ENCODE assay signal across 26 mouse cellular contexts in genomic region chr17:55964496-55964895, GRCm38 (mm10). TPM values are rescaled to one million over a fixed set of nuclear protein-coding genes. Genes with fewer than 3 reads are reported as not detected.
DNase-seq lines count a peak whose midpoint lies in the region; ATAC-seq and TF ChIP-seq lines count a peak whose summit lies in the region.
"Had no signal": no experiment of that assay in that cellular context is flagged by ENCODE, and none has a peak within 500 bp of the region (broad histone marks: within the 10 kb centered on the region; RNA-seq: fewer than 3 reads in every experiment).

No protein-coding gene starts in this region.

- WGBS in forebrain, embryonic 11.5 days = 95% methylated on average over 10 of the region's 10 CpGs
- WGBS in forebrain, embryonic 10.5 days = 93% methylated on average over 10 of the region's 10 CpGs
- WGBS in kidney, postnatal 0 days = 89% methylated on average over 10 of the region's 10 CpGs
- WGBS in kidney, embryonic 14.5 days = 93% methylated on average over 10 of the region's 10 CpGs
- 94% methylated on average over 10 of the region's 10 CpGs for WGBS in bone marrow, adult 2 months

- no peak overlapping the region for H3K9ac ChIP-seq in forebrain, embryonic 11.5 days (ENCODE audit: low read length)
- no peak overlapping the region for H3K9ac ChIP-seq in kidney, postnatal 0 days (ENCODE audit: low read depth, low read length)
- H3K9ac ChIP-seq in kidney, embryonic 14.5 days (ENCODE audit: low read depth, low read length) = no peak overlapping the region
- H3K9ac ChIP-seq: embryonic facial prominence, embryonic 13.5 days; embryonic facial prominence, embryonic 15.5 days; forebrain, embryonic 12.5 days had no signal

- H3K36me3 ChIP-seq in forebrain, embryonic 11.5 days (ENCODE audit: control insufficient read depth, insufficient read depth, low read length) = peaks cover 2% of the 10 kb centered on the region; the same call in 1 of the 2 replicates
- H3K36me3 ChIP-seq in forebrain, embryonic 10.5 days (replicated peaks) = peaks cover 77% of the 10 kb centered on the region
- H3K36me3 ChIP-seq in kidney, postnatal 0 days (ENCODE audit: insufficient read depth, low read length) = peaks cover 22% of the 10 kb centered on the region; the same call in 1 of the 2 replicates
- H3K36me3 ChIP-seq in kidney, embryonic 14.5 days (ENCODE audit: control insufficient read depth, insufficient read depth, low read length) = peaks cover 56% of the 10 kb centered on the region

- 0 out of 2 replicates have a peak, but pooled peaks have one; percentile 7 for TF ChIP-seq POLR2A in bone marrow, adult 2 months (IDR thresholded peaks at IDR 0.05; ENCODE audit: borderline replicate concordance, control insufficient read depth, low read depth, low read length)

- no peaks in the 10 kb centered on the region for H3K27me3 ChIP-seq in forebrain, embryonic 11.5 days (ENCODE audit: control insufficient read depth, insufficient read depth, low read length)
- peaks cover 2% of the 10 kb centered on the region; the same call in 1 of the 2 replicates for H3K27me3 ChIP-seq in forebrain, embryonic 10.5 days (ENCODE audit: poor library complexity, severe bottlenecking)
- no peaks in the 10 kb centered on the region for H3K27me3 ChIP-seq in kidney, postnatal 0 days (ENCODE audit: insufficient read depth, low read length)
- no peaks in the 10 kb centered on the region for H3K27me3 ChIP-seq in kidney, embryonic 14.5 days (ENCODE audit: control insufficient read depth, insufficient read depth, low read length)
- H3K27me3 ChIP-seq: CH12.LX; embryonic facial prominence, embryonic 13.5 days; embryonic facial prominence, embryonic 15.5 days; forebrain, embryonic 12.5 days; Patski had no signal

- no peaks in the 10 kb centered on the region for H3K9me3 ChIP-seq in forebrain, embryonic 11.5 days (ENCODE audit: control insufficient read depth, low read length)
- H3K9me3 ChIP-seq in forebrain, embryonic 10.5 days = no peaks in the 10 kb centered on the region
- no peaks in the 10 kb centered on the region for H3K9me3 ChIP-seq in kidney, postnatal 0 days (replicated peaks; ENCODE audit: low read length)
- no peaks in the 10 kb centered on the region for H3K9me3 ChIP-seq in kidney, embryonic 14.5 days (ENCODE audit: control insufficient read depth, low read length)
- H3K9me3 ChIP-seq: embryonic facial prominence, embryonic 13.5 days; embryonic facial prominence, embryonic 15.5 days; forebrain, embryonic 12.5 days; G1E had no signal

- no peak for TF ChIP-seq CTCF in kidney, postnatal 0 days (IDR thresholded peaks at IDR 0.05; ENCODE audit: low read depth)
- TF ChIP-seq CTCF in bone marrow, adult 2 months (IDR thresholded peaks at IDR 0.05; ENCODE audit: control insufficient read depth, insufficient read depth, low read length) = no peak

- peak; percentile 40 for DNase-seq in cerebellum, adult 11-12 months
- DNase-seq in cerebellum, postnatal 14 days = no peak
- DNase-seq in forebrain, embryonic 11.5 days (ENCODE audit: low spot score) = peak; percentile 44
- no peak for DNase-seq in forebrain, embryonic 10.5 days (ENCODE audit: extremely low spot score, low spot score)
- DNase-seq in kidney, postnatal 0 days (ENCODE audit: low spot score) = no peak
- DNase-seq: adrenal gland, adult 8-10 months; adrenal gland, postnatal 14 days; adrenal gland, postnatal 36 days; B cell, adult 2 months; cerebellum, adult 11 months; cerebellum, adult 8-10 months; cerebellum, postnatal 36 days; embryo, embryonic 11 days had no signal

- no peak for ATAC-seq in forebrain, embryonic 11.5 days (replicated peaks; ENCODE audit: low FRiP score)
- ATAC-seq in kidney, postnatal 0 days (replicated peaks; ENCODE audit: low FRiP score, low read depth) = no peak
- ATAC-seq in kidney, embryonic 14.5 days (ENCODE audit: low FRiP score, low TSS enrichment) = no peak
- ATAC-seq: activated CD4-positive, CD25-positive, alpha-beta regulatory T cell, adult 4 months; CD4-positive, CD25-positive, alpha-beta regulatory T cell, adult 4 months; forebrain, embryonic 14.5 days; forebrain, embryonic 16.5 days; Patski had no signal

- no peak overlapping the region for H3K27ac ChIP-seq in forebrain, embryonic 11.5 days (ENCODE audit: low read depth, low read length)
- no peak overlapping the region for H3K27ac ChIP-seq in forebrain, embryonic 10.5 days
- H3K27ac ChIP-seq in kidney, postnatal 0 days = 0 out of 2 replicates have a peak overlapping the region, but pooled peaks have one; percentile 25
- no peak overlapping the region for H3K27ac ChIP-seq in kidney, embryonic 14.5 days (ENCODE audit: low read depth, low read length)
- H3K27ac ChIP-seq in bone marrow, adult 2 months (ENCODE audit: control insufficient read depth, insufficient read depth, low read depth, low read length, poor library complexity) = no peak overlapping the region
- H3K27ac ChIP-seq: embryonic facial prominence, embryonic 13.5 days; embryonic facial prominence, embryonic 15.5 days; forebrain, embryonic 12.5 days had no signal

- H3K4me3 ChIP-seq in forebrain, embryonic 11.5 days (ENCODE audit: low read depth, low read length) = no peak overlapping the region
- no peak overlapping the region for H3K4me3 ChIP-seq in forebrain, embryonic 10.5 days
- H3K4me3 ChIP-seq in kidney, postnatal 0 days (replicated peaks; ENCODE audit: low read depth, low read length) = no peak overlapping the region
- H3K4me3 ChIP-seq in kidney, embryonic 14.5 days (ENCODE audit: low read length) = no peak overlapping the region
- H3K4me3 ChIP-seq in bone marrow, adult 2 months (replicated peaks; ENCODE audit: control insufficient read depth, low read depth, low read length) = no peak overlapping the region
- H3K4me3 ChIP-seq: embryonic facial prominence, embryonic 13.5 days; embryonic facial prominence, embryonic 15.5 days; erythroblast, embryonic 14.5 days; forebrain, embryonic 12.5 days had no signal

- H3K4me2 ChIP-seq in forebrain, embryonic 11.5 days (ENCODE audit: low read depth, low read length, severe bottlenecking) = no peak overlapping the region
- H3K4me2 ChIP-seq in kidney, postnatal 0 days (ENCODE audit: low read length) = no peak overlapping the region
- no peak overlapping the region for H3K4me2 ChIP-seq in kidney, embryonic 14.5 days (replicated peaks; ENCODE audit: low read depth, low read length)
- H3K4me2 ChIP-seq: embryonic facial prominence, embryonic 13.5 days; embryonic facial prominence, embryonic 15.5 days; forebrain, embryonic 12.5 days had no signal

- H3K4me1 ChIP-seq in forebrain, embryonic 11.5 days (replicated peaks; ENCODE audit: control insufficient read depth, insufficient read depth, low read length) = peaks cover 6% of the 10 kb centered on the region; the same call in 1 of the 2 replicates
- peaks cover 24% of the 10 kb centered on the region for H3K4me1 ChIP-seq in forebrain, embryonic 10.5 days
- H3K4me1 ChIP-seq in kidney, postnatal 0 days (replicated peaks; ENCODE audit: insufficient read depth, low read length) = peaks cover 7% of the 10 kb centered on the region; the same call in 1 of the 2 replicates
- 0 out of 2 replicates have a peak, but pooled peaks cover 5% of the 10 kb centered on the region for H3K4me1 ChIP-seq in kidney, embryonic 14.5 days (ENCODE audit: control insufficient read depth, insufficient read depth, low read length)
- peaks cover 1% of the 10 kb centered on the region for H3K4me1 ChIP-seq in bone marrow, adult 2 months (ENCODE audit: control insufficient read depth, insufficient read depth, low read length)

RNA-seq across cellular contexts. Expression of gene Yju2, which starts 5.6 kb away (rescaled TPM):
- 27.4 and 28.2 TPM in 2 replicates for polyA plus RNA-seq in forebrain, embryonic 11.5 days (2014; fragmentation: Nextera tagmentation; extraction: Ambion mirVana)
- polyA plus RNA-seq in forebrain, embryonic 10.5 days (2016; fragmentation: Nextera tagmentation; extraction: Ambion mirVana) = 29.2 and 30.4 TPM in 2 replicates
- polyA plus RNA-seq in kidney, postnatal 0 days (2015; fragmentation: Nextera tagmentation; extraction: Ambion mirVana) = 21.1 and 22.4 TPM in 2 replicates
- 24.3 and 27.9 TPM in 2 replicates for polyA plus RNA-seq in kidney, embryonic 14.5 days (2014; fragmentation: Nextera tagmentation; extraction: Ambion mirVana)
- 9.3 and 12.3 TPM in 2 replicates for polyA plus RNA-seq in bone marrow, adult 2 months (2011; ENCODE audit: insufficient read depth, insufficient read length, low replicate concordance, missing spikeins)

RNA-seq across cellular contexts. Expression of gene Shd, which starts 5.8 kb away (rescaled TPM):
- polyA plus RNA-seq in forebrain, embryonic 11.5 days (2014; fragmentation: Nextera tagmentation; extraction: Ambion mirVana) = 65.1 and 77.9 TPM in 2 replicates
- 42.1 and 50.3 TPM in 2 replicates for polyA plus RNA-seq in forebrain, embryonic 10.5 days (2016; fragmentation: Nextera tagmentation; extraction: Ambion mirVana)
- polyA plus RNA-seq in kidney, postnatal 0 days (2015; fragmentation: Nextera tagmentation; extraction: Ambion mirVana) = 54.2 and 56.6 TPM in 2 replicates
- 22.3 and 27.0 TPM in 2 replicates for polyA plus RNA-seq in kidney, embryonic 14.5 days (2014; fragmentation: Nextera tagmentation; extraction: Ambion mirVana)
- polyA plus RNA-seq in bone marrow, adult 2 months (2011; ENCODE audit: insufficient read depth, insufficient read length, low replicate concordance, missing spikeins) = 1.6 TPM in 1 of 2 replicates, not detected in the other
- polyA plus RNA-seq: activated CD4-positive, CD25-positive, alpha-beta regulatory T cell, adult 4 months; CD4-positive, CD25-positive, alpha-beta regulatory T cell, adult 4 months; erythroblast, embryonic 14.5 days; Patski had no signal

RNA-seq across cellular contexts. Expression of gene Ebi3, which starts 12.1 kb away (rescaled TPM):
- 2.0 and 2.1 TPM in 2 replicates for polyA plus RNA-seq in forebrain, embryonic 11.5 days (2014; fragmentation: Nextera tagmentation; extraction: Ambion mirVana)
- 1.4 and 1.9 TPM in 2 replicates for polyA plus RNA-seq in forebrain, embryonic 10.5 days (2016; fragmentation: Nextera tagmentation; extraction: Ambion mirVana)
- 1.6 and 1.8 TPM in 2 replicates for polyA plus RNA-seq in kidney, postnatal 0 days (2015; fragmentation: Nextera tagmentation; extraction: Ambion mirVana)
- 2.0 and 2.2 TPM in 2 replicates for polyA plus RNA-seq in kidney, embryonic 14.5 days (2014; fragmentation: Nextera tagmentation; extraction: Ambion mirVana)
- 8.5 and 34.4 TPM in 2 replicates for polyA plus RNA-seq in bone marrow, adult 2 months (2011; ENCODE audit: insufficient read depth, insufficient read length, low replicate concordance, missing spikeins)
- polyA plus RNA-seq: Patski had no signal

RNA-seq across cellular contexts. Expression of gene Zfp119b, which starts 15.2 kb away (rescaled TPM):
- polyA plus RNA-seq in forebrain, embryonic 11.5 days (2014; fragmentation: Nextera tagmentation; extraction: Ambion mirVana) = 5.5 and 8.5 TPM in 2 replicates
- polyA plus RNA-seq in forebrain, embryonic 10.5 days (2016; fragmentation: Nextera tagmentation; extraction: Ambion mirVana) = 6.4 and 6.6 TPM in 2 replicates
- 8.1 and 10.6 TPM in 2 replicates for polyA plus RNA-seq in kidney, postnatal 0 days (2015; fragmentation: Nextera tagmentation; extraction: Ambion mirVana)
- polyA plus RNA-seq in kidney, embryonic 14.5 days (2014; fragmentation: Nextera tagmentation; extraction: Ambion mirVana) = 6.8 and 6.9 TPM in 2 replicates
- 1.4 TPM in 1 of 2 replicates, not detected in the other for polyA plus RNA-seq in bone marrow, adult 2 months (2011; ENCODE audit: insufficient read depth, insufficient read length, low replicate concordance, missing spikeins)
- polyA plus RNA-seq: erythroblast, embryonic 14.5 days had no signal

RNA-seq across cellular contexts. Expression of gene Fsd1, which starts 21.8 kb away (rescaled TPM):
- 61.9 and 71.1 TPM in 2 replicates for polyA plus RNA-seq in forebrain, embryonic 11.5 days (2014; fragmentation: Nextera tagmentation; extraction: Ambion mirVana)
- polyA plus RNA-seq in forebrain, embryonic 10.5 days (2016; fragmentation: Nextera tagmentation; extraction: Ambion mirVana) = 74.4 and 80.9 TPM in 2 replicates
- polyA plus RNA-seq in kidney, postnatal 0 days (2015; fragmentation: Nextera tagmentation; extraction: Ambion mirVana) = 6.7 and 7.2 TPM in 2 replicates
- 20.7 and 25.7 TPM in 2 replicates for polyA plus RNA-seq in kidney, embryonic 14.5 days (2014; fragmentation: Nextera tagmentation; extraction: Ambion mirVana)
- not detected in 2 replicates for polyA plus RNA-seq in bone marrow, adult 2 months (2011; ENCODE audit: insufficient read depth, insufficient read length, low replicate concordance, missing spikeins)
- polyA plus RNA-seq: activated CD4-positive, CD25-positive, alpha-beta regulatory T cell, adult 4 months; erythroblast, embryonic 14.5 days; G1E had no signal

Comparison
In these comparisons a context has a peak if more than half of its experiments do, and no peak if none do; other contexts are left out.
1. DNase-seq: peak in cerebellum, adult 11-12 months (single experiment) and forebrain, embryonic 11.5 days (single experiment); none in cerebellum, postnatal 14 days (0 of 2), forebrain, embryonic 10.5 days (single experiment) and kidney, postnatal 0 days (single experiment).